Mouse (Mus musculus): ENCODE data around the gene Rapgef5.

Gene Rapgef5

DNA sequence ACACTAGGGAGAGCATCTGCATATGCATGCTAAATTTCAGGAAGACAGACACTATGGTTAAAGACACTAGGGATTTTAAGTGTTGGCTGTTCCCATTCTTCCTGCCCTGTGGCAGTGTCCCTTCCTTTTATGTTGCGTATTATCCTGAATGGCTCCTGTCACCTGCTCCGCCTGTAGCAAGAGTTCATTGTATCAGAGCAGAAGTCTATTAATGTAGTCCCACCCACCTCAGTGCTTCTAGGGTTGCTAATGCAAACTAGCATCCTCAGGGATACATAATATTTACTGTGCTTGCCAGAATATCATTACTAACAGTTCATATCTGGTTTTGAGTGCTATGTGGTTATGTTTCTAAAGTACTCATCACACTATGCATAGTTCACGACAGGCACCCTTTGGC, 96.4 kb downstream of the Rapgef5 start:
- DNase-seq (ENCODE audit: inconsistent ontology term), result no peak

DNA sequence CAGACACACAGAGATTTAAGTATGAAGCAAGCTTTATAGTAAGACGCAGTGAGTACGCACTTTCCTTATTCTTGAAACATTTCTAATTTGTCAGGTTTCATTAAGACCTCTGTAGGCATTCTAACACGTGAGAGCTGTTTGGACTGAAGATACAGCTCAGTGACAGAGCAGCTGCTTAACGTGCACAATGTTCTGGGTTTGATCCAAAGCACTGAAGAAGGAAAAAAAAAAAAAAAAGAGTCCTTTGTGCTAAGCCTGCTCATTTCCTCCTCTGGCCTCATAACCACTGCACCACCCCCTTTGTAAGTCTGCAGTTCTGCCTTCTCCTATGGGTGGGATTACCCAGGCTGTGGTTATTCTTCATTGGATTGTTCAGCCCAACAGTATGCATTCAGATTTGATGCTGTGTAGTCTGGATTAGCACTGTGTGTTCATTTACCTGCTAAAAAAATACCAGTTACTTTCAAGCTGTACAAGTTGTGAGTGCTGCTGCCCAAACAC, 103.3 kb downstream of the Rapgef5 start:
- DNase-seq (ENCODE audit: inconsistent ontology term), result no peak

DNA sequence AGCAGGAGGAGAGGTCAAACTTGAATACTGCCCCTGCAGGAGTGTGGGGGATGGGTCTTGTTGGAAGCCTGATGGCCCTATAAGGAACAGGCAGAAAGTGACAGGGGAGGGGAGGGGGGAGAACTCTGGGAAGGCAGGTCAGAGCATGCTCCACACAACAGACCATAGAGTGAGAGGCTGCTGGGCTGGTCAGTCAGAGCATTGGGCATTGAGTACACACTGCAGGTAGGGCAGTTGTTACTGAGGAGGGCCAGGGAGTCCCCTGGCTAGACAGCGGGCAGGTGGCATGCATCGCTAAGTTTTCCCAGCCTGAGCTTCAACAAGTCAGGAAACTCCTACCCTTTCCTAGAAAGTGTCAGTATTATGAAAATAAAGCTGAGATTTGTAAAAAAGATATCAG, 106.7 kb downstream of the Rapgef5 start:
- no peak for DNase-seq (ENCODE audit: inconsistent ontology term)

DNA sequence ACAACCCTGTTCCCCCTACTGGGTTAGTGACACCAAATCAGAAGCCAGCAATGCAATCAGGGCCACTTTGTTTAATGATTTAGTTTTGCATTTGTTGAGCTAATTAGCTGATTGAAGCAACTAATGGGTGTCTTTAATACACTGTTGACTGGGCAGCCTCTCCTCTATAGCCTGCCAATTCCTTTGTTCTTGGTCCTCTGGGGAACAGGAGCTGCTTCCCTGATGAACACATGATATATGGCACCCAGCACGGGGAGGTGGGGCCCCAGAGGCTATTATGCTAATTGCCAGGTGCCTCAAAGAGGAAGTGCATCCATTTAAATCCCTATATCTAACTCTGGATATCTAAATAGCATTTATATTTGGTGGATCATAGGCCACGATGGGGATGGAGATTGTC, 111.0 kb downstream of the Rapgef5 start:
- DNase-seq (ENCODE audit: inconsistent ontology term), result peak; percentile 60

DNA sequence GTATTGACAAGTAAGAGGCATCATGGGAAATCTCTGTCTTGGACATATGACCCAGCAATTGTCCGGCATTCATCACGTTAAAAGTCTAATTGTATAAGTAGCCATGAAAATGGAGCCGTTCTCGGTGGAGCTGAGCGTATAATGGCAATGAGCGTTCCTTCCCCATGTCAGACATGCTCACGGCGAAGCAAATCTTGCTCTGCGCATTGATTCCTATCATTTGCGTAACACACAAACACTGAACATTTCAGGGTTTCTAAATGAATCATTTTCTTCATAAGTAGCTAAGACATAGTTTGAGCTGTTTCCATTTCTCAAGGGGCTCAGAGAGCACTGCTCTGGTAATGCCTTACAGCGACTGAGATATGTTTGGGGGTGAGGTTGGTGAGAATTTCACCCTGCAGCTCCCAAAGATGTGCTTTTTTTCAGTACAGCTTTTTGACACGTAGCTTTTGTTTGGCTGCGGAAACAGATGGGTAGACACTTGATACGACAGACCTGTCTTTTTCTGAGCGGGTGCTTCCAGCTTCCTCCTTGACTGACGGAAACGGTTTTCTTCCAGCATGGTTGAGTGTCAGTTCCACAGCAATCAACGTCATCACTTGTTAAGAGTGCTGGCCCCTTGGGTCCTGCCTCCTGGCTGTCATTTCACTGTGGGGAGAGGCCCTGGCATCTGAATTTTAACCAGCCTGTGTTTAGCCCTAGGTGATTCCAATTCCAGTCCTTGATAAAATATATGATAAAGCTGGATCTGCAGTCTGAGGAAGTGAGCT, 112.2 kb downstream of the Rapgef5 start:
- no peak for DNase-seq (ENCODE audit: inconsistent ontology term)

DNA sequence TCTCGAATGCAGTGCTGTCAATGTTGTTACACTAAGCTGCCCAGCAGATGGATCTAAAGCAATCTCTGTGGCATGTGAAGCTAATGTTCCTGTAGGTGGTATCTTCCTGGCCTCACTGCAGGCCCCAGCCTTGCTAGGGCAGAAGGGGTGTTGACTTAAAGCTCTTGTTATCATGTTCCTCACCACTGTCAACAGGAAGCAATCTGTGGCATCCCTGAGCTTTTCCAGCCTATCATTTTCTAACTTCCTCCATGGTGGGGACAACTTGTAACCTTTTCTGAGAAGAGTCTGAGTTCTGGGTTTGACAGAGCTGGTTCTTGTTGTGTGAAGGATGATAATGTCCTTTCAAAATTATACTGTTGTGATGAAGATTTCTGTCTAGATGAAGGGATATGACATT, 115.9 kb downstream of the Rapgef5 start:
- DNase-seq (ENCODE audit: inconsistent ontology term), result no peak

DNA sequence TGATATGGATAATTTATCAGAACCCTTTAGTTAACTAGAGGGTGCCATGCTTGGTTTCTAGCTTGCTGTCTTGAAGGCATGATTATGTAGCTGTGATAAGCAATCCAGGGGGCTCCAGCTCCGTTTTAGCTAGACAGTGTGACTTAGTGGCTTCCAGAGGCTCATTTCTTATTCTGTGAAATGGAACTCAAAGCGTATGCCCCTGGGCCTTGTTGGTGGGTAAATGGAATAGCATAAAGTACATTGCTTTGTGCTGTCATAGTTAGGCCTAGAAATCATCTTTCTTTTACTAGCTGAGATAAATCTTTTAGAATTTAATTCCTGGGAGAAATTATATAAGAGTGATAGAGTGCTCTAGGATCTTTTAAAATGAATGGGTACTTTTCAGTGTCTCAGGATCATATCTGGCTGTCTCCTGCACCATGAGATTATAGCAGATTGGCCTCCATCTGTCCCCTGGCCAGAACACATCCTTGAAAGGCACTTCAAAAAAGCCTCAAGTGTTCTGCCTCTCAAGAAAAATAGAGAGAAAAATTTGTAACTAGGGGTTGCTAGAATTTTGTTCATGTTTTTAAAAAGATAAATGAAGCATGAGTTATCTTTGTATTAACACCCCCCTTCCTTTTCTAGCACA, 120.0 kb downstream of the Rapgef5 start:
- no peak for DNase-seq (ENCODE audit: inconsistent ontology term)

DNA sequence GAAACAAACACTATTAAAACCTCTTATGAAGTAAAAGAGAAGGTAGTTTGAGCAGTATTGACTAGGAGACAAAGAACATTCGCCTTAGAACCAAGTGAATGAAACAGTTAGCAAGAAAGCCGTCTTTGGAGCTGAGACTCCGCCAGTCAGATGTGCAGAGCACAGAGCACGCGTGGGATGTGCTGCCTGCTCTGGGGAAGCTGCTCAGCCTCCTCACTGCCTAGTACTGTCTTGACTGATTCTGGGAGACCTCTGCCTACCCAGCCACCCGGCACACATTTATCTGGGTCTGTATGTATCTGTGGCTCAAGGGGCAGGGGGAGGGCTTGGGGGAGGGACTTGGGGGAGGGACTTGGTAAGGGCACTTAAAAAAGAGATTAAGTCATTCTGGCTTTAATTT, 120.7 kb downstream of the Rapgef5 start:
- DNase-seq (ENCODE audit: inconsistent ontology term), result no peak

DNA sequence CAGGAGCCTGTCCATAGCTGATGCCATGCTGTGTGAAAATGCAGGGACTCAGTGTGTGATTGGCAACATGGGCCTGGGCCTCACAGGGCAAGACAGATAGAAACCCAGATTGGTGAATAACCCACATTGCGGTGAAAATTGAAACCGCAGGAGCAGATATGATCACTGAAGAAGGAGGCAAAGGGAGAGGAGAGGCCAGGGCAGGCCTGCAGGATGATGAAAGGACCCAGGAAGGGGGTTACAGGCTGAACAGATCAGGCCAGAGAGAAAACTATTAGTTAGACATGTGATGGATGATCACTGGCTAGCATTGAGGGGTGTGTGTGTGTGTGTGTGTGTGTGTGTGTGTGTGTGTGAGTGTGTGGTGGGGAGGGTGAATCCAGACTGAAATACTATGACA, 122.6 kb downstream of the Rapgef5 start:
- DNase-seq (ENCODE audit: inconsistent ontology term), result no peak

DNA sequence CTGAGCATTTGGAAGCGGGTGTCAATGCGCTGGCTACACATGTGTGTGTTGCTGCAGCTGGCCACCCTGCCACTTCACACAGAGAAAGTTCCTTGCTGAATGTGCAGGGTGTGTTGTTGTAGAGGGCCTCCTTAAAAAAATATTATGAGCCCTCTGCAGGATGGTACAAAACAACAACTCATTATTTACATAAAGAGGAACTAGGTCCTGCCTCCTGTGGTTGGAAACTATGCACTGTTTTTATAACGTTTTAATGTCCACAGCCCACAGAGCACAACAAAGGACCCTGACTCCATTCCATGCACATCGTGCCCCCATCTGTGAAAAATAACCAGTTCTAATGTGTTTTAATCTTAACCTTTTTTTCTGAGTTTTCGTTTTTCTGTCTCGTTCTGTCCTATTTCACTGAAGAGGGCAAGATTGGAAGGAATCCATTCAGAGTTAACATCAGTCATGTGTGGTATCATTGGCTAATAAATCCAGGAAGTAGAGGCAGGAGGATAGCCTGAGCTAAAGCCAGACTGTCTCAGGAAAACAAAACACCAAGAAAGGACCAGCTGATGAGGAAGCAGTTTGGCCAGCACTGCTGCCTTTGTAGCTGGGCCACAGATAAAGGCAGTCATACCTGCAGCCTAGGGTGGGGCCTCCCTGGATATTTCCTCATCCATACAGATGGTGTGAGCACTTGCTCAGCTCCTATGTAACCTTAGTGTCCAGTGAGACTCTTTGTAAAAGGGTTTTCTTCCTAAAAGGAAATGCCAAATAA, 123.3 kb downstream of the Rapgef5 start:
- DNase-seq (ENCODE audit: inconsistent ontology term), result no peak

DNA sequence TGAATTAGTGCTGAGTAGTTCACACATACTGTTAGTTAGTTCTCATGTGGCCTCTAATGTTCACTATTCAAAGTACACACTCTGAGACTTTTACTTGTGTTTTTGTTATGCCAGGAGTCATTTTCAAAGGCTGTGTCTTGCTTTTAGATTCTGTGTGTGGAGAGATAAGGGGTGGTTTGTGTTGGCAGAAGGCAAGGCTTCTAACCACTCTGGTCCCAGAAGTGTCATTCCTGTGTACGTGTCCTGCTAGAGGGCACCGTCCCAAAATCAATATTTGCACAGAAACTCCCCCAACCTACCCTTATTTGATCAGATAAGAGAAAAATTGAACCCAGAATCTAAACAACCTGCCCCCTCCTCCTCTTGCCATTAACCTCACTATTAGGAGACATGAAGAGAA, 126.2 kb downstream of the Rapgef5 start:
- DNase-seq (ENCODE audit: inconsistent ontology term), result no peak

DNA sequence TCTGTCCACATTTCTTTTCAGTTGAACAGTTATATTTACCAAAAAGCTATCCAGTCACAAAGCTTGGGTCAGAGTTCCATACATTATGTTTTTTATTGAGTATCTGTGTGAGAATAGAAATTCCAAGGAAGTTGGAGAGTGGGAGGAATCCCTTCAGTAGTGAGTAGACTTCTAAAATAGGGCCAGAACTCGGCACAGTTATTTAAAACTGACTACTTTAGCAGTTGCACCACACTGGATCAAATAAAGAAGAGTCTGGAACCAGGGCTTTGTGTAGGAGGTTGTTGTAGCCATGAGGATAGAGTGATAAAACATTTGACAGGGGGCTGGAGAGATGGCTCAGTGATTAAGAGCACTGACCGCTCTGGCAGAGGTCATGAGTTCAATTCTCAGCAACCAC, 129.5 kb downstream of the Rapgef5 start:
- DNase-seq (ENCODE audit: inconsistent ontology term), result no peak

DNA sequence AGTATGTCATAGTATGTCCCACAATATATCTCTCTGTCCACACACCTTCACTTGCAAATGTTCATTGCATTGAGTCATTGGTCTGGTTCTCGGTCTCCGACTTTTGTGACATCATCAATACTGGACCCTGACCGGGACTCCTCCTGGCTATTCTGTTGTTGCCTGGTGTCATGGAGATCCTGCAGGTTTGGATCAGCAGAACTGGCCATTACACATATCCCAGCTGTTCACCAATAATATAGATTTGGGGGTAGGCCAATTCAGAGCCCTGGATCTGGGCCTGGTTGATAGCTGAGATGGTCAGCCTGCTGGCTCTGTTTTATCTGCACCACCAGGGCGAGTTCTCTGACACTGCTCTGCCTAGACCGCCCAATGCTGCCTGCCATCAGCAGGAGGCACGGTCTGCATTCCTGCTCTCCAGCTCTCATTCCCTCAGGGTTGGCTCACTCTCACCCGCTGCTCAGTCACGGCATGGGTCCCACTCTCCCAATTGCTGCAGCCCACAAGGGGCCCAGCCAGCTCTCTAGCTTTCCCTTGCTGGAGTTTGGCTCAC, 137.7 kb downstream of the Rapgef5 start:
- no peak for DNase-seq (ENCODE audit: inconsistent ontology term)

DNA sequence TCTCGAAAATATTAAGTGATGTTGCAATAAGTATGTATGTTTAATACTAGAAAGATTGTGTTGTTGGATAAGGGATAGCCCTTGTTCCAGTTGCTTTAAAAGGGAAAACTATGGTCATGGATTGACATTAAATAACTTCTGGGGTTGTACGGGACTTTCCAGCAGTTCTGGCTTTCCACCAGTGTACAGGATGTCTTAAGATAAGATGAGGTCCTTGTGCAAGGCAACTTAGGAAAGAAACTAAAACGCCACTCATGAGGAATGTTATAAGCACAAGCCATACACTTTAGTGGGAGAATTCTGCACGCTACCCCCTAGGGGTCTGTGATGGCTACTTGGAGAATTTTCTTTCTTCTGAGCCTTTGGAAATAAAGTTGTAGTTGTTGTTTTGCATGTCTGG, 140.7 kb downstream of the Rapgef5 start:
- DNase-seq (ENCODE audit: inconsistent ontology term), result no peak

DNA sequence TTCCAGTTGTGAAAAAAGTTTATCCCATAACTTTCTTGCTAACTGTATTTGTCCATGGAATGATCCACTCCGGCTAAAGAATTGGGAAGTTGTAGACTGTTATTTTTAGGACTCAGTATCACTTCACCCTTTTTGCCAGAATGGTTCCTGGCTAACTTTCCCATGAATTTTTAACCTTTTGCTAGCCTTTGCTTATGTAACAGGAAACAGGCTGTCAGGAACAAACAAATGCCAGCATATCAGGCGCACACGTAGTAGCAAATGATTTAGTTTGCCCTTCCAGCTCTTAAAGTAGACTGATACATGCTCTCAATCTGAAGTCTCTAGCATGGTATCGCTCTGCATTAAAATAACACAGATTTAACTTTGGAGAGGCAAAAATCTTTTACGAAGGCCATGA, 141.5 kb downstream of the Rapgef5 start:
- DNase-seq (ENCODE audit: inconsistent ontology term), result no peak

DNA sequence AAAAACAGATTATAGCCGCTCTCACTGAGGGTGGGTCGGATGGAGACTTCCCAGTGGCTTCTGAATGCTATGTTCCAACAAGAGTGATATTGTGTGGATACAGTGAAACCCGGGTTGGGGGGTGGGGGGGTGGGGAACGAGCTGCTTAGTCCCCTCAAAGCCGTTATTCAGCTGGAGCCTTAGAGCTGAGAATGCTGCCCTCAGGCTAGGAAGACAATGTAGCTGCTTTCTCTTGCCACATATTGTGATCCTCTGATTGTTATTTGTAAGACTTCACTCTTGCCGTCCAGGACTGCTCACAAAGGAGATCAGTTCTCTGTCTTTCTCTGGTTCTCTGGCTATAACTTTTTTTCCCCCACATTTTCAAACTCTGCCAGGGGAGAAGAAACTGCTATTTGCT, 142.5 kb downstream of the Rapgef5 start:
- no peak for DNase-seq (ENCODE audit: inconsistent ontology term)

DNA sequence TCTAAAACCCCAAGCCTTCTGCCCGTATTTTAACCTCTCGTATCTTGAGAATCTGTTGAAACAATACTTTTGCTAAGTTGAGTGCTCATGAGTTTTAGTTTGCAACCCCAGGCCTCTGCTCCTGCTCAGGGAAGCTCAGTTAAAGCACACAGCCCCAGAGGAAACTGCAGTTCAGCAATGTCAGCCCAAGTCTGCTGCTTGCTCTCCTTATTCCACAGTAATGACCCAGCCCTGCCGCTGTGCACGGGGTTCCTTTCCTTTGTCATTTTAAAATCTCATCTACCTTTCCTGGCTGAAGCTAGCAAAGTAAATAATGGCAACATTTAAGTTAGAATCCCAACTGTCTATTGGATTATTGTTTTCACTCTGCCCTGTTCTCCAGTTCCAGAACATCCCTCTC, 144.1 kb downstream of the Rapgef5 start:
- no peak for DNase-seq (ENCODE audit: inconsistent ontology term)

DNA sequence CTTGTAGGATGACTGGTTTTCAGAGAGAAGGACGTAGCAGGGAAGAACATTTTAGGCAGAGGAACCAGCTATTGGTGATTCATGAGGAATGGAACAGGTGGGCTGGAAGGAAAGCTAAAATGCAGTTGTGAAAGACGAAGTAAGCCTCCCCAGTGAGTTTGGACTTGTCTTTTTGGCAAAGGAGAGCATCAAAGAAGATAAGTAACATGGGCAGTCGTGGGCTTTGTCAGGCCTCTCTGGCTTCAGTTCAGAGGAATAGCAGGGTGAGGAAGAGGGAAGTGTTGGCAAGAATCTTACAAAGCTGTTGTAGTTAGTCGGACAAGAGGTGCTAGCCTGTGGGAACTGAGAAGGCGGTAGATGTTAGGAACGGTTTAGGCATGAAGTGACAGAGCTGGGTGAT, 145.6 kb downstream of the Rapgef5 start:
- no peak for DNase-seq (ENCODE audit: inconsistent ontology term)

DNA sequence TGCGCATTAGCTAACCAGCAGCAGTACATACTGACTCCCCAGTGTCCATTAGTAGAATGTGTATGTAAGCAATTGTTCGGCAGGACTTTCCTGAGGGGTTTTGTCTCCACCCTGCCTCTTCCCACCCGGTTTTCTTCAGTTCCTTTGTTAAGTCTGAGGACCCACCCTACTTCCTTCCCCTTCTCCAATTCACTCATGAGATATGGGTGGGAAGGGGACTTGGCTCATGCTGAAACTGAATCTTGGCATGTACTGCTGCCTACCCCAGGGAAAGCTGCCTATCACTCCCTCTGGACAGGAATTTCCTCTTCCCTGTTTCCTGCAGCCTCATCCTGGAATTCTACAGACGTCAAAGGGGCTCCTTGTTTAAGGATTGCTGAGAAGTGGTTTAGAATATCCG, 147.4 kb downstream of the Rapgef5 start:
- DNase-seq (ENCODE audit: inconsistent ontology term), result no peak

DNA sequence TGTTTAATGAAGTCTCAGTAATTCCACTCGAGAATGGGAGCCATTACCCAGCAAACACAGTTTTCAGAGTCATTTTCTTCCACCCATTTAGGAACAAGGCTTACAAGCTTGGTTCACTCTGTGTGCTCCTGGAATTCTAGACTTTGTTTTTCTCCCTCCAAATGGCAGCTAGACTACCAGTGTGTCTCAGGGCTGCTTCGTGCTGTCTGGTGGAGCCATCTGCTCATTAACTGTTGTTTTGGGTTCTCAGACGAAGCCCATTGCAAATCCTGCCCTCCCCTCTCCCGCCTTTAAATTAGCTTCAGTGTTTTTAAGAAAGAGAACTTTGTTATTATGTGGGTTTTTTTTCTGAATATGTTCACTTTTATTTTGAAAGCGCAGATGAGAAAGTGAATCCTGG, 148.4 kb downstream of the Rapgef5 start:
- DNase-seq (ENCODE audit: inconsistent ontology term), result no peak

DNA sequence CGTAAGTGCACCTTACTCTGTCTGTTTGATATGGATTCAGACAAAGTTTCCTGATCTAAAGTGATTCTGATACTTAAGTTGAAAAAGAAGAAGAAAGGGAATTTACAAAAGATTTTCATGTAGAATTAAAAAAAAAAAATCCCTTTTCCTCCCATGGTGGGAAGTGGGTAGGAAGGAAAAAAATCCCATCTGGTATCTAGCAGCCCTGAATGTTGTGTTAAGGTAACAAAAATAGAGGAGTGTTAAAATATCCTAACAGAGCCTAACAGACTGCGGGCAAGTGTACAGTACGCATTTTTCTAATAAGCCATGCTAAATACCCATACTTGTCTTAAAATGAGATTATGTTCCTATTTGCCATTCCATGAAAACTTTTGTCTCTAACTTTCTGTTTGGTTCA, 150.1 kb downstream of the Rapgef5 start:
- no peak for DNase-seq (ENCODE audit: inconsistent ontology term)

DNA sequence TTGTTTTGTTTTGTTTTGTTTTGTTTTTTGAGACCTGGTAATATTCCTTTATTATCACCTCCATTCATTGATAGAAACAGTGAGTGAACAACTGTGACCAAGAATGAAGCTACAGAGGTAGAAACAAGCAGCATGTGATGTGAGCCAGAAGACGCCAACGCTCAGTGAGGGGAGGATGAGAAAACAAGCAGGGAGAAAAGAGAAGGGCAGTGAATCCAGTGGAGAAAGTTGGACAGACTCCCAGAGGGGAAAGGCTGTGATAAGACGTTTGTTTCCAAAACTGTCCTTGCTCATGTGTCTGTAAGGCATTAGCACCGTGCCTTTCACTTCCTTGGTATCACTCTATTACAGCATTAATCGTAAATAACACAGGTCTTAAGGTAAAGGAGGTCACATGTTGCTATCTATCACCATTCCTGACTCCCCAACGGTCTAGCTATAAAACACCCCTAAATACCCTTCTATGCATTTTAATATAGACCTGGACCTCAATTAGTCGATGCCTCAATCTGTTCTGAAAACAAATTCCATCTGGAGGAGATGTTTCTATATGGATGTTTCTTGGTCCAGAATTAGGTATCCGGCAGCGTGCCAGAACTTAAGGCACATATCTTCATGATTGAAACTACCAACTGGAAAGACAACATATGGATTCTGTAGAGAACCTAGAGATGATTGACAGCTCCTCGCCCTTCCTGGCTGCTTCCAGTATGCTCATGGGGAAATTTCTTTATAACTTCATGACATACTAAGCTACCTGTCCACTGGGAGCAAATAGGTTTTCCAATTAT, 153.5 kb downstream of the Rapgef5 start:
- DNase-seq (ENCODE audit: inconsistent ontology term), result no peak

All from Muller cell, postnatal 12 days (primary cell).